Mouse (Mus musculus) megakaryocyte progenitor cell, adult 5-6 weeks (primary cell): Measurements from ENCODE around the gene Slc5a11. TPM values are rescaled to one million over a fixed set of nuclear protein-coding genes. Genes with fewer than 3 reads are reported as not detected.

Source experiments
- ATAC-seq: replicated peaks from 2 replicates; pipeline ENCODE4 v1.8.0; 2016; ENCODE audit warnings: mild to moderate bottlenecking, moderate TSS enrichment, inconsistent platforms; ENCODE audit not compliant: poor library complexity
- total RNA-seq, 2 experiments: library from RNA; stranded (forward) in 1 of 2; stranded (reverse) in 1 of 2; fragments of 157-497, 149-512 nt in 1 of 2; fragments of 200-1000 nt in 1 of 2; gene quantifications; 2 replicates each; pipeline versions ENCODE4 v1.2.3 to v1.2.4; 2015 to 2017

The Slc5a11 gene
- total RNA-seq, 2 experiments from 2014 or later = 1.3 to 5.6 TPM

GRCm38 (mm10) chr7:123276568-123276967 lies 62.0 kb downstream of the Slc5a11 start:
- ATAC-seq = peak; percentile 80

- ATAC-seq = no peak
Observed at GRCm38 (mm10) chr7:123279797-123280196, 65.2 kb downstream of the Slc5a11 start.

- ATAC-seq = no peak
Observed at GRCm38 (mm10) chr7:123283826-123284225, 69.2 kb downstream of the Slc5a11 start.

GRCm38 (mm10) chr7:123285896-123286295 lies 71.3 kb downstream of the Slc5a11 start:
- no peak for ATAC-seq

DNA sequence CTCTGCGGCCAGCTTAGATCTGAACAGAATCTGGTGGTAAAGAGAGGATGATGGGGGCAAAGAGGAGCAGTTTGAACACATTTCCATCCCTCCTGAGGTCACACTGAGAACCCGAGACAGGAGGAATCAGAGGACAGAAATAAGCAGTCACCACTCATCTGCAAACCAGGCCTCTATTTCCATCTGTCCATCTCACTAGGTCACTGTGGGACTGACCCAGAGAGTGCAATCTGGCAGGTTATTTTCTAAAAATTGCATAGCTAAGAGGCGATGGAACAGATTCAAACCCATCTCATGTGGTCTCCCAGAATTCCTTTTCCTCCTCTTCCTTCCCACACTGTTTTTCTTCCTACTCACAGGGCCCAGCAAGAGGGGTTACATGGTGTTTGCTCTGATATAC lies 73.3 kb downstream of the Slc5a11 start:
- ATAC-seq = no peak

- no peak for ATAC-seq
Observed at GRCm38 (mm10) chr7:123289176-123289575, 74.6 kb downstream of the Slc5a11 start.

- ATAC-seq = no peak
Observed at GRCm38 (mm10) chr7:123291942-123292341, 77.4 kb downstream of the Slc5a11 start.

- peak; percentile 44; the same call in 1 of the 2 replicates for ATAC-seq
Observed at GRCm38 (mm10) chr7:123293898-123294297, 79.3 kb downstream of the Slc5a11 start.

- ATAC-seq = no peak; the same call in 1 of the 2 replicates
Observed at GRCm38 (mm10) chr7:123295423-123295822, 80.8 kb downstream of the Slc5a11 start.

- no peak for ATAC-seq
Observed at GRCm38 (mm10) chr7:123296097-123296496, 81.5 kb downstream of the Slc5a11 start.

GRCm38 (mm10) chr7:123298225-123298624 lies 83.6 kb downstream of the Slc5a11 start:
- no peak for ATAC-seq

DNA sequence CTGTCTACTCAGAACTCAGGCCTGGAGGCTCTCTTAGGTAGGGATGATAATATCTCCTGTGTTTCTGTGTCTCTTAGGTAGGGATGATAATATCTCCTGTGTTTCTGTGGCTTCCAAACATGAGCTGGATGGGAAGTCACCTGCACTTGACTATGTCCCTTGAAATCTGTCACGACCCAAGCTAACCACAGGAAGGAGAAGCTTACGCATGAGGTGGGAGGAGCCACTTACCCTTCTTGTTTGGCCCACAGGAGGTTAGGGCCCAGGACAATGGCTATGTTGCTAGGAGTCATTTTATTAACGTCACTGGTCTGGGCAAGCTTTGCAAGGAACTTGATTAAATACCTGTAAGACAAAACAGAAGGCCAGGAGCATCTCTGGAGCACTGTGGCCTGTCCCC lies 85.7 kb downstream of the Slc5a11 start:
- 0 out of 2 replicates have a peak, but pooled peaks have one; percentile 37 for ATAC-seq

DNA sequence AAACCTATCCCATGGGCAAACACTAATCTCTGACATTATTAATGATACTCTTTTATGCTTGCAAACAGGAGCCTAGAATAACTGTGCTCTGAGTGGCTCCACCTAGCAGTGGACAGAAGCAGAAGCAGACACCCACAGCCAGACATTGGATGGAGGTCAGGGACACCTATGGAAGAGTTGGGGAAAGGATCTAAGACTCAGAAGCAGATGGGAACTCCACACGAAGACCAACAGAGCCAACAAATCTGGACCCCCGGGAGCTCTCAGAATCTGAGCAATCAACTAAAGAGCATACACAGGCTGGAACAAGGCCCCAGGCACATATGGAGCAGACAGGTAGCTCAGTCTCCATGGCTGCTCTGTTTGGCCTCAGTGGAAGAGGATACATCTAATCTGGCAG lies 90.8 kb downstream of the Slc5a11 start:
- no peak for ATAC-seq

DNA sequence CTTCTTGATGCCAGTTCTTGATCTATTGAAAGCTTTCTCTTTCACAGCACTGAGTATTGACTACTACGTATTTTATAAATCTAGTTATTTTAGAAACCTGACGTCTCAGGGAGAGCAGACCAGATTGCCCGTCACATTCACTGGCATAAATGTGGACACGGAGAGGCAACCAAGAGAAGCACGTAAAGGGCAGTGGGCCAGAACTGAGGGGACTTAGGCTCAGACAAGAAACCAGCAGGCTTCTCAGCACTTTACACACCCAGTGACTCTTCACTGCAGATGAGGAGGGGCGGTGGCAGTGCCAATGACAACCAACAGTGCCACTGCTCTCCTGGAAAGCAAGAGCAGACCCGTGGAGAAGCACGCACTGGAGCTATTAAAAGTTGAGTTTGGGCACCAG lies 92.7 kb downstream of the Slc5a11 start:
- ATAC-seq = no peak

GRCm38 (mm10) chr7:123307887-123308558 lies 93.4 kb downstream of the Slc5a11 start:
- no peak for ATAC-seq

DNA sequence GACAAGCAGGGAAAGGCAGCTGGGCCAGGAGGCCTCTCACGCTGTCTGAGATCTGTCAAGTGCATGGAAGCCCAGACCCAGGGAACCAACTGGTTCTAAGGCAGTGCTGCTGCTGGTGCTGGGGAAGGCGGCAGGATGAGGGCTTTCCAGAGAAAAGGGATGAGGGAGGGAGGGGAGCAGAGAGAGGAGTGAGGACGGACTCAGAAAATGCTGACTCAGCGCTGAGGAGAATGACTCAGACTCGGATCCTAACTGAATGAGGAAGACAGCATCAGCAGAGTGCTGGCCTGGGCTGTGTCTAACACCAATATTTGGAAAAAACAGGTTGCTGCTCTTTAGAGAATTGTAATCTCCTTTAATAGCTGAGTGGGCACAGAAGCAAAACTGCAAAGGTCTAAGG lies 97.3 kb downstream of the Slc5a11 start:
- ATAC-seq = 0 out of 2 replicates have a peak, but pooled peaks have one; percentile 29

- ATAC-seq = no peak
Observed at GRCm38 (mm10) chr7:123312738-123313137, 98.2 kb downstream of the Slc5a11 start.

GRCm38 (mm10) chr7:123322452-123323121 lies 108.0 kb downstream of the Slc5a11 start:
- ATAC-seq = peak; percentile 92
